Mouse (Mus musculus) monocyte, adult 5-6 weeks (primary cell): ENCODE data around the gene Ctnna3. TPM values are rescaled to one million over a fixed set of nuclear protein-coding genes. Genes with fewer than 3 reads are reported as not detected.
"Not testable (repeated sequence)": the region's sequence is repeated elsewhere in the genome, so short reads cannot be mapped to it uniquely, and the experiment has no call there.

Source experiments
- ATAC-seq: fragments of 153-309, 156-312 bp; replicated peaks from 2 replicates; pipeline ENCODE4 v1.8.0; 2017; ENCODE audit warnings: mild to moderate bottlenecking; ENCODE audit not compliant: low TSS enrichment, insufficient number of reproducible peaks, severe bottlenecking, poor library complexity, low FRiP score
- total RNA-seq: library from RNA; stranded (forward); fragments of 200-1000, 200-491, 200-594 nt; gene quantifications from 3 replicates; pipeline ENCODE4 v1.2.3, GENCODE M21; 2017

The Ctnna3 gene
- total RNA-seq, 1 experiment from 2014 or later: not detected

DNA sequence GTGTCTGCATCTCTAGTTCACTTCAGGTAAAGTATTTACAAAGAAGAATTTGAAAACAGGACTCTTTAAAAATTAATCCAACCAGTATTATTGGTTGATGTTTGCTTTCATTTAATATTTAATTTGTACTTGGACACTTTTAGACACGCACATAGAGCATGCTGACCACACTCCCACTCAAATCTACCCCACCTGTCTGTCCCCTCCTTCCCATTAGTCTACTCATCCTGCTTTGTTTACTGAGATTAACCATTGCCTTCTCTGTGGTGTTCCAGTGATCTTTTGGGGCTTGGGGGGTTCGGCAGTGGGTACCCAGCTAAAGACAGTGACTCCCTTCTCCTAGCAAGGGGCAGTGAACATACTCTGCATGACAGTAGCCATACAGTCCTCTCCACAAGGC is 1446.6 kb downstream of the Ctnna3 start:
- ATAC-seq: no peak

DNA sequence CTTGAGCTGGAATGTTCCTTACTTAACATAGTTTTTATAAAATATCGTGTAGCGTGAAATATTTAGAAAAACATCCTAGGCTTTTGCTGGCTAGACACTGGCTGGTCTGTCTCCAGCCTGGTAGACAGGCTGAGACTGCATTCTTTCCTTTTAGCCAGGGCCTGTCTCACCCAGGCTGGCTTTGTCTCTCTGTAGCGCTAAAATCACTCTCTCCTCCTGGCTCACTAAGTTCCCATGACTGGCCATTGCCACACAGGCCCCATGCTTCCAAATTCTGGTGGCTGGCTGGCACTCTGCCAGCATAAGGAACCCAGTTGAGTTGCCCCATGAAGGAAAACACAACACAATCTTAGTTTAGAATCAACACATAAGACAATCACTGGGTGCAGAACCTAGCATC is 1450.0 kb downstream of the Ctnna3 start:
- ATAC-seq: no peak

DNA sequence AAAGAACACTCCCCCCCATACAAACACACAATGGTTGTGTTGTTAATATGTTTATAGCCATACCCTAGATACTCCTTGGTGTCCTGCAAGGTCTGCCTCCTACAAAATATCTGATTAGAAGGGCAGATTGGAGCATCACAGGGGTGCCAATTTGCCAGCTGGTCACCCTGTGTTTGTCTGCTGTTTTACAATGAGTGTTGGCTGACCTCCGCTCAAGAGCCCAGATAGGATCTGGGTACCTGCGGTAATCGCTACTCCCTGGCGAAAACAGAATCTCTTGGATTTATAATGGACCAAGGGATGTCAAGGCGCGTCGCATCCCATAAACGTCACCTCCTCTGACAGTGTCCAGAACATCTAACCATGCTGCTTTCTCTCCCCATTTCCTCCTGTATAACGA is 1457.0 kb downstream of the Ctnna3 start:
- no peak for ATAC-seq

DNA sequence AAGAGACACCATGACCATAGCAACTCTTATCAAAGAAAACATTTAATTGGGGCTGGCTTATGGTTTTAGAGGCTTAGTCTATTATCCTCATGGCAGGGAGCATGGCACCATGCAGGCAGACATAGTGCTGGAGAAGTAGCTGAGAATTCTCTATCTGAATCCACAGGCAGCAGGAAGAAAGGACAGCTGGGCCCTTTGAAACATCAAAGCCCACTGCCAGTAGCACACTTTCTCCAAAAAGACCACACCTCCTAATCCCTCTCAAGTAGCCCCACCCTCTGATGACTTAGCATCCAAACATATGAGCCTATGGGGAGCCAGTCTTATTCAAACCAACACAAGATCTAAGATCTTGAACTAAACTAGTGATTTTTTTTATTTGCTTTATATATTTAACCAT is 1462.6 kb downstream of the Ctnna3 start:
- ATAC-seq: no peak

DNA sequence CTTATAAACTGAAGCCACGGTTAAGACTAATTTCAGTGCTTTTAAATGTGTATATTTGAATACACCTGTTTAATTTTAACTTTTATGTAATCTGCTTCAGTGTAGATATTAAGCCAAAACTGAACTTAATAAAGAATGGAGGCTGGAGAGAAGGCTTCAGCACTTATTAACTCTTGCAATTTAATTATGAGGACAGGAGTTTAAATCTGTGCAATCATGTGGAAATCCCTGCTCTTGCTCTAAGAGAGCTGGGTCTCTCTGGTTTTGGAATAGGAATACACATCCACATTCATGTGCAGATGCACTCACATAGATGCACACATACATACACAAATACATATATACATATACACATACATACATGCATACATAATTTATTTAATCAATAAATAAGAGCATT is 1468.8 kb downstream of the Ctnna3 start:
- ATAC-seq: no peak

DNA sequence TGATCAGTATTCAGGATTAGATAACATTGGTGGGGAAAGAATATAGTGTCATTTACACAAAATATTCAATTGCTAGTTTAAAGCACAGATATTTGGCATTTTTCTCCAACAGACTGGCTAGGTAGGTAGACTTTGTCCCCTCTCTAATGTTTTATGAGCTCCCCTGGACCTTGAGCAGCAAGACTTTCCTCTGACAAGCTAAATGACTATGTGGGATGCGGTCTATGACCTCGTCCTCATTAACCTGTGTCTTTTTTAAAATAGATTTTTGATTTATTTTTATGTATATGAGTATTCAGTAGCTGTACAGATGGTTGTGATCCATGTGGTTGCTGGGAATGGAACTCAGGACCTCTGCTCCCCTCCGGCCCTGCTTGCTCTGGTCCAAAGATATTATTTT is 1471.8 kb downstream of the Ctnna3 start:
- no peak for ATAC-seq

DNA sequence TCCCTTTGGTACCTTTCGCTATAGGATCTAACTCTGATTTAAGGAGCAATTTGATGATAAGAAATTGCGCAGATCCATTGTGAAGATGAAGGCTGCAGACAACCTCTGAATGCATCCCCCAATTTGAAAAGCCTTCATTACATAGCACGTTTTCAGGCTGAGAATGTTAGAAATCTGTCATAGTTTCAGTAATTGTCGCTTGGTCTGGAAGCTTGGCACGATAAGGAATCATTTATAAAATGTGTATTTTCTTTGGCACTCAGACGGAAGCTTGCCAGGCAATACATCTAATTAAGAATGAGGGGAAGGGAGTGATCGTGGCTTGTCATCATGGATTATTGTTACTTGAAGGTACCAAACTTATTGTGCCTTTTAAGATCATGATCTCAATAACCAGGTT is 1511.1 kb downstream of the Ctnna3 start:
- no peak for ATAC-seq

DNA sequence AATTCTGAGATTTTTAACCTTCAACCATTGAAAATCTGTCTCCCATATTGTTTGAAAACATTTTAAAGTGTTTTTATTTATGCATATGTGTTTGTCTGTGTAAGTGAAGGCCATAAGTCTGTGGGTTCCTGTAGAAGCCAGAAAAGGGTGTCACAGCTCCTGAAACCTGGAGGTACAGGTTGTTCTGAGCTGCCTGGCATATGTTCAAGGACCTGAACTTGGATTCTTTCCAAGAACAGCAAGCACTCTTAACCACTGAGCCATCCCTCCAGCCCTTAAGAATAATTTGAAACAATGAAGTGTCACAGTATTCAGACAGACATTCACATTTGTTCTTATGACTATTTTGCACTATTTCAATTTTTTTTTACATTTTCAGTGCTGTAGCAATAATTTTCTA is 1528.5 kb downstream of the Ctnna3 start:
- ATAC-seq: no peak

DNA sequence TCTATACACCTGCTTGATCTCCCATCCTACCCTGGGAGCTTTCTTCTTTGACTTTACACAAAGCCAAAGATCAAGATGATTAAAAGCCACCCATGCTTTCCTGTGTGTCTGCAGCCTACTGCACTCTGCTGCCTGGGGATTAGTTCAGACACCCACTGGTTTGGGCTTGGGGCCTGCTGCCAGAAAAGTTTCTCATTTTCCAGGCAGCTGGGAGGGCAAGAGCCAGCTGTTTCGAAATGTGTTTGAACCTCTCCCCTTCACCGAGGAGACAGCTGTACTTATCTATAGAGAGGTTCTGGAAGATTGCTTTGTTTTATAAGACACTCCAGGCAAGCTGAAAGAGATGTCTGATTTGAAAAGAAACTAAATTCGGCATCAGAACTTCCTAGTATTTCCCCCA is 1563.0 kb downstream of the Ctnna3 start:
- no peak for ATAC-seq

DNA sequence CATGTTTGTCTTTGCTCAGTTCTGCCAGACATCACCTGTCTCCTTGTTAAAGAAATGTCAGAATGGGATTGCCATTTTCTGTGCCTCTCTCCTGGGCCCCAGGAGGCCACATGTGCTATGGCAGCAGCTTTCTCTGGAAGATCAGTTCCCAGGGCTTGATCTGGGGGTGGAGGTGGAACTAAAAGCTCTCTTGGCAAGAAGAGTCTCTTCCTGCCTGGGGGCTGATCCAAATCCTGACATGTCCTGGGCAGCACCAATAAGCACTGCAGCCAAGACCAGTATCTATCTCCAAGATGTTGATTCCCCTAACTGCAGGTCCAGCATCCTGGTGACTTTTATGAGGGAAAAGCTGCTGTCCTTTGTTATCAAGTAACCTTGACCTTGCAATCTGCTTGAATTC is 1583.6 kb downstream of the Ctnna3 start:
- ATAC-seq: no peak

DNA sequence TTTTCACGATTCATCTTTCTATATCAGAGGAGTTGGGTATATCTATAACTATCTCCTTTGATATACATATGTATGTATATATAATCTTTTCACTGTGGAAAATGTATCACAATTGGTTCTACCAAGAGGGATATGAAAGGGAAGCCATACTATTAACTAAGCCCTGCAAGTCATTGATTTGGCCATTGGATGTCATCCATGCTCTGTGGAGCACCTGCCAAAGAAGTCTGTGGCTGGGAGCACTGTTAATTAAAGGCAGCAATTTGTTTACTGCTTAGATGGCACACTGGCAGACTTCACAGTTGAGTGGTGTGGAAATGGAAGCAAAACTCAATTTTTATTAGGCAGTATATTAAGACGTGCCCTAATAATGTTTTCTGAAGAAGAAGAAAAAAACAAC is 1592.8 kb downstream of the Ctnna3 start:
- ATAC-seq: no peak

DNA sequence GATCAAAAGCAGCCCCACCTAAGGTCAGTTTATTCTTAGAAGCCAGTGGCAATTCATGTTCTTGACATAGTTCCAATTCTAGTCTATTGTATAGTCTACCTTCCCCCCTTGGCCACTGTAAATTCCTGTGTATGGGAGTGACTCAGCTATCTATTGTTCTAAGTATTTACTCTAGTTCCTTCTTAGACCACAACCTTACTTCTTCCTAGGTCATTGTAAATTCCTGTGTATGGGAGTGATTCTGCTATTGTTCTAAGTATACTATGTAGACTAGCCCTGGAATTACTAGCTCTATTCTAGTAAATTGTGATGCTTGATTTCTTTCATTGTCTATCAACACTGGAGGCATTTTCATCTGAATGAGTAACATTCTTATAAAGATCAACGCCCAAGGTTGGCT is 1603.6 kb downstream of the Ctnna3 start:
- not testable (repeated sequence) for ATAC-seq

Other genes starting within 250 kb of the Ctnna3 start
- 0.19 TPM in 1 of 3 replicates, not detected in the others for gene Mypn, start 226.1 kb upstream of the Ctnna3 start, total RNA-seq
- 397 to 474 TPM (median 450 TPM) in 3 replicates for gene Herc4, start 186.3 kb upstream of the Ctnna3 start, total RNA-seq
- gene Sirt1, start 48.4 kb upstream of the Ctnna3 start, total RNA-seq: 57.4 to 70.4 TPM (median 60.1 TPM) in 3 replicates
- gene Dnajc12, start 47.7 kb upstream of the Ctnna3 start, total RNA-seq: 0.53 to 7.0 TPM (median 0.95 TPM) in 3 replicates
- not detected in 3 replicates for gene Gm7075, start 8.3 kb upstream of the Ctnna3 start, total RNA-seq